Mouse (Mus musculus): ENCODE data around the gene Hpcal1. TPM values are rescaled to one million over a fixed set of nuclear protein-coding genes. Genes with fewer than 3 reads are reported as not detected.

Hpcal1 gene
- polyA plus RNA-seq (2012; rRNA removed), result 82.2 and 113 TPM in 2 replicates

DNA sequence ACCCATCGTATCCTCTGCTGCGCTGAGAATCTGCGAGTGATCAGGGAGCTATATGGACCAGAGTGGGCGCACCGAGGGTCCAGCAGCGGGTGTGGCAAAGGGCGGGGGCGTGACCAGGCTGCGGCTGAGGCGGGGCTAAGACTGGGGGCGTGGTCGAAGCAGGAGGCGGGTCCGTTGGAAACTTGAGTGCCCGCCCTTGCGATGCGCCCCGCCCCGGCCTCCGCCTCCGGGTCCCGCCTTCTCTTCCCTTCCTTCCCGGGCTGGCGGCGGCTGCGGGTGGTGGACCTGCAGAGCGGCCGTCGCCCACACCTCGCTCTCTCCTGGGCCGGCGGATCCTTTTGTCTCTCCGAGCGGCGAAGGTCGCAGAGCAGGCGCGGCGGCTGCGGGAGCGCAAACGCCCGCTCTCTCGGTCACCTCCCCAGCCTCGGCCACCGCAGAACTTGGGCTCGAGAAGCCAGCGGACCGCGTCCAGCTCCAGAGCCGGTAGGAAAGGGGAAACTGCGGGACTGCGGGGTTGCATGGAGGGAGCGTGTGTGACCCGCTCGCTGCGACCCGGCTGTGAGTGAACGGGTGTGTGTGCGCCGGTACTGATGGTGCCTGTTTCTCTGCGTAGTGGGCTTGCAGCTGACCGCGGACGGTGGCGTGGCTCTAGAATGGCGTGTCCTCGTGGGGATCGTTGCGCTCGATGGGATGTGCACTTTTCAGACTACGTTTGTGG, at the start of gene Hpcal1:
Gene Hpcal1 (plus strand): TSS at position 293 of the 718 bp plus-strand sequence.
- DNase-seq (ENCODE audit: low read depth), result peak; percentile 94
- TF ChIP-seq CTCF (IDR thresholded peaks at IDR 0.05; ENCODE audit: borderline replicate concordance, extremely low read depth, insufficient read depth, insufficient read length), result no peak
- TF ChIP-seq POLR2A (IDR thresholded peaks at IDR 0.05; ENCODE audit: borderline replicate concordance, extremely low read depth, insufficient read depth, insufficient read length, poor library complexity, severe bottlenecking), result peak; percentile 62

DNA sequence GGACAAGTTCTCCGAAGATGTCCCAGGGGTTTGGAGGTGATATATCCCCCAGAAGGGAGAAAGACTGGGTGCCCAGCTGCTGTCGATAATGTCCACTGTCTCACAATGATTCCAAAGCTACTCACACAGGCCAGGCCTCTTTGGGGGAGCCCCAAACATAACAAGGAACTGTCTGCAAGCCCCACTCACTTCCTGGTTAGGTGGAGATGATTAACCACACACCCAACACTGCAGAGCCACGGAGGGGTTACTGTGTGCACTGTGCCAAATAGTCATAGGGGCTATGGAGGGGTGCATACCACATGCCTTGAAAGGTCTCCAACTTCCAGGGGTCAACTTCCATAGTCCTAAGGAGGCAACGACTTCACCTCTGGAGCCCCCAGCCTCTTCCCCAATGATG, 49.4 kb upstream of the Hpcal1 start:
- TF ChIP-seq CTCF (IDR thresholded peaks at IDR 0.05; ENCODE audit: borderline replicate concordance, extremely low read depth, insufficient read depth, insufficient read length) (no peak), POLR2A (IDR thresholded peaks at IDR 0.05; ENCODE audit: borderline replicate concordance, extremely low read depth, insufficient read depth, insufficient read length, poor library complexity, severe bottlenecking) (no peak)
- DNase-seq (ENCODE audit: low read depth), result no peak

GRCm38 (mm10) chr12:17644385-17645222, 46.1 kb upstream of the Hpcal1 start:
- TF ChIP-seq POLR2A (IDR thresholded peaks at IDR 0.05; ENCODE audit: borderline replicate concordance, extremely low read depth, insufficient read depth, insufficient read length, poor library complexity, severe bottlenecking) (no peak), CTCF (IDR thresholded peaks at IDR 0.05; ENCODE audit: borderline replicate concordance, extremely low read depth, insufficient read depth, insufficient read length) (no peak)
- DNase-seq (ENCODE audit: low read depth), result no peak

GRCm38 (mm10) chr12:17646457-17646856, 44.2 kb upstream of the Hpcal1 start:
- no peak for DNase-seq (ENCODE audit: low read depth)
- TF ChIP-seq CTCF (IDR thresholded peaks at IDR 0.05; ENCODE audit: borderline replicate concordance, extremely low read depth, insufficient read depth, insufficient read length), result no peak
- no peak for TF ChIP-seq POLR2A (IDR thresholded peaks at IDR 0.05; ENCODE audit: borderline replicate concordance, extremely low read depth, insufficient read depth, insufficient read length, poor library complexity, severe bottlenecking)

DNA sequence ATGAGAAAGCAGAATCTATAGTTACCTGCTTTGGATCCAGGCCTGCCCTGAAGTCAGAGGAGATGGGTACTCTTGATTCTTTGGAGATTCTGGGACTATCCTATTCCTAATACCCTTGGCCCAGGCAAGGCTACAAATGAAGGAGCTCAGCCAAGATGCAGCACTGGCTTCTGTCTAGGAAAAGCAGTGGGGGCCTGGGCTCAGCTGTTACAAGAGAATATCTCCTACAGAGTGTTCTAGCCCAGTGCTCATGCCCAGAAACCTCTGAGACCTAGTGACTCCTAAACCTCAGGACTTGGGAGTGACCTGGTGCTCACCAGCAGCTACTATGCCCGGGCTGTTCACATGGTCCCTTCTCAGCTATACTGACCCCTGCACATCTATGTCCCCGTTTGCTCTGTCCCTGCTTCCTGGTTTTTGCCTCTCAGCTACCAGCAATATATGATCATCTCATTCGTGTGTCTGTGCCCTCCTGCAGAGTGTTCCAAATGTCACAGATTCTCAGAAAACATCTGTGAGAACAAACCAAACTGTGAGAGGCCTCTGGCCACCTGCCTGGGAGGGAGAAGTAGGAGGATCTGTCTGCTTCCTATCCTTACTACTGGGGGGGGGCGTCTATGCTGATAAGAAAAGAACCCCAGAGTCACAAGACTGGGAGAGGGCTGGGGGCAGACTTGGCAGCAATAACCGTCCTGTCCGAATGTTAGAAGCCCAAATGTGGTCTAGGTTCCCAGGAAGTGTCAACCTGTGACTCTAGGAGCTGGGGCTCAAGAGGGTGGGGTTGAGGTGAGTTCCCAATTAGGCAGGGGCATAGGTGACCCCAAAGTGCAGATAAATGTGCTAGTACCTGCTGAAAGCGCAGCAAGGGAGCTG, 39.2 kb upstream of the Hpcal1 start:
- no peak for DNase-seq (ENCODE audit: low read depth)
- TF ChIP-seq POLR2A (IDR thresholded peaks at IDR 0.05; ENCODE audit: borderline replicate concordance, extremely low read depth, insufficient read depth, insufficient read length, poor library complexity, severe bottlenecking) (no peak), CTCF (IDR thresholded peaks at IDR 0.05; ENCODE audit: borderline replicate concordance, extremely low read depth, insufficient read depth, insufficient read length) (no peak)

GRCm38 (mm10) chr12:17652216-17653050, 38.2 kb upstream of the Hpcal1 start:
- no peak for TF ChIP-seq CTCF (IDR thresholded peaks at IDR 0.05; ENCODE audit: borderline replicate concordance, extremely low read depth, insufficient read depth, insufficient read length)
- peak; percentile 75 for DNase-seq (ENCODE audit: low read depth)

GRCm38 (mm10) chr12:17653051-17653783, 37.4 kb upstream of the Hpcal1 start:
- TF ChIP-seq CTCF (IDR thresholded peaks at IDR 0.05; ENCODE audit: borderline replicate concordance, extremely low read depth, insufficient read depth, insufficient read length) (no peak), POLR2A (IDR thresholded peaks at IDR 0.05; ENCODE audit: borderline replicate concordance, extremely low read depth, insufficient read depth, insufficient read length, poor library complexity, severe bottlenecking) (no peak)
- DNase-seq (ENCODE audit: low read depth), result no peak

GRCm38 (mm10) chr12:17657561-17658195, 33.0 kb upstream of the Hpcal1 start:
- DNase-seq (ENCODE audit: low read depth), result no peak
- TF ChIP-seq POLR2A (IDR thresholded peaks at IDR 0.05; ENCODE audit: borderline replicate concordance, extremely low read depth, insufficient read depth, insufficient read length, poor library complexity, severe bottlenecking), result no peak
- TF ChIP-seq CTCF (IDR thresholded peaks at IDR 0.05; ENCODE audit: borderline replicate concordance, extremely low read depth, insufficient read depth, insufficient read length), result no peak

DNA sequence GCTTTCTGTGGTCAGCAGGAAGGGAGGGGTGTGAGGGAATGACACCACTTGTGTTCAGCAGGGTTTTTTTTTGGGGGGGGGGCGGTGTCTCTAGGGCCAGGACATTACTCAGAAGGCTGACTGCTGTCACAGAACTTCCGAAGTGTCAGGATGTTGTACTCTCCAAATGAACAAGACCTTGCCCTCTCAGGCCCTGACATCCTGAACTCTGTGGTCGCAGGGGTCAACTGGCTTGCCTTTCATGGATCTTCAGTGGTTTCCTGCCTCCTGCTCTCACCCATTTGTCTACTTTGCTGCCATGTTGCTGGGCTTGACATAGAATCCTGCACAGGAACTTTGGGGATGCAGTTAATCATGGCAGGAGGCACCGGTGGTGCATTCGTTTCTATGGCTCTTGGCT, 32.1 kb upstream of the Hpcal1 start:
- DNase-seq (ENCODE audit: low read depth), result no peak
- TF ChIP-seq CTCF (IDR thresholded peaks at IDR 0.05; ENCODE audit: borderline replicate concordance, extremely low read depth, insufficient read depth, insufficient read length), result no peak
- TF ChIP-seq POLR2A (IDR thresholded peaks at IDR 0.05; ENCODE audit: borderline replicate concordance, extremely low read depth, insufficient read depth, insufficient read length, poor library complexity, severe bottlenecking), result no peak
